Mouse (Mus musculus) CH12.LX (cell line): ENCODE results near the gene Daw1. TPM values are rescaled to one million over a fixed set of nuclear protein-coding genes. Genes with fewer than 3 reads are reported as not detected.
A peak's percentile ranks its signal among the peaks of the same experiment; 100 is the strongest.

Experiments used
- DNase-seq: peaks from one replicate; pipeline ENCODE4 v3.0.0-alpha.2; 2013; ENCODE audit errors: extremely low read depth
- H3K27ac ChIP-seq: 2 replicates; pipeline ENCODE4 v1.5.1; 2012; ENCODE audit warnings: low read depth, mild to moderate bottlenecking, control low read depth, moderate library complexity; ENCODE audit not compliant: insufficient read depth
- H3K27me3 ChIP-seq: replicated peaks from 2 replicates; pipeline ENCODE3; 2012; ENCODE audit warnings: inconsistent platforms
- H3K36me3 ChIP-seq, 2 experiments: replicated peaks in 1 of 2; 2 replicates each; pipeline versions ENCODE3 to v1.6.1; 2012; ENCODE audit warnings: inconsistent platforms in 1 of 2, low read length in 1 of 2, mild to moderate bottlenecking in 1 of 2, mixed read lengths in 1 of 2, moderate library complexity in 1 of 2; ENCODE audit not compliant: control insufficient read depth in 1 of 2, insufficient read depth in 1 of 2
- H3K4me1 ChIP-seq, 2 experiments: 2 replicates each; pipeline ENCODE4 v1.6.1; 2012; ENCODE audit warnings: inconsistent platforms in 1 of 2, moderate library complexity in 1 of 2; ENCODE audit not compliant: insufficient read depth in 2 of 2, control insufficient read depth in 1 of 2
- H3K4me2 ChIP-seq: 2 replicates; pipeline ENCODE4 v1.6.1; 2012; ENCODE audit warnings: low read depth, mild to moderate bottlenecking, control low read depth; ENCODE audit not compliant: poor library complexity, insufficient read depth, severe bottlenecking
- H3K4me3 ChIP-seq, 3 experiments: fragments of 150-350 bp in 1 of 3; sonication (generic) in 1 of 3; replicated peaks in 1 of 3; 2 replicates each; pipeline versions ENCODE3 to v1.5.1; 2011 to 2012; ENCODE audit warnings: low read depth in 2 of 3, low read length in 2 of 3, mild to moderate bottlenecking in 2 of 3, moderate library complexity in 2 of 3, control low read depth in 1 of 3, improper control_type of control experiment in 1 of 3, inconsistent platforms in 1 of 3, mixed read lengths in 1 of 3; ENCODE audit not compliant: poor library complexity in 1 of 3
- H3K79me2 ChIP-seq: replicated peaks from 2 replicates; pipeline ENCODE4 v1.6.1; 2012; ENCODE audit warnings: mild to moderate bottlenecking, moderate library complexity; ENCODE audit not compliant: control insufficient read depth, poor library complexity, insufficient read depth, severe bottlenecking; ENCODE audit errors: extremely low read depth
- H3K9ac ChIP-seq: 2 replicates; pipeline ENCODE4 v1.6.1; 2012; ENCODE audit warnings: low read depth, mild to moderate bottlenecking, control low read depth, moderate library complexity; ENCODE audit not compliant: insufficient read depth
- H3K9me3 ChIP-seq: replicated peaks from 2 replicates; pipeline ENCODE3; 2012; ENCODE audit warnings: low read length, inconsistent platforms, mixed read lengths
- BHLHE40 ChIP-seq: IDR thresholded peaks from 2 replicates; pipeline ENCODE4 v1.6.1; 2011; ENCODE audit warnings: mild to moderate bottlenecking, low read depth, low read length, improper control_type of control experiment
- CHD1 ChIP-seq: IDR thresholded peaks from 2 replicates; pipeline ENCODE4 v1.6.1; 2012; ENCODE audit warnings: low read depth, low read length, improper control_type of control experiment, inconsistent platforms
- CTCF ChIP-seq, 2 experiments: IDR thresholded peaks in 1 of 2; conservative IDR thresholded peaks in 1 of 2; 2 replicates each; pipeline ENCODE4 v1.5.1; 2011 to 2012; ENCODE audit warnings: low read depth in 2 of 2, low read length in 2 of 2, improper control_type of control experiment in 1 of 2, inconsistent platforms in 1 of 2, mild to moderate bottlenecking in 1 of 2, moderate library complexity in 1 of 2
- GABPA ChIP-seq: IDR thresholded peaks from 2 replicates; pipeline ENCODE4 v1.6.1; 2012; ENCODE audit warnings: low read depth, low read length, improper control_type of control experiment, inconsistent platforms; ENCODE audit not compliant: insufficient replicate concordance
- IRF4 ChIP-seq: IDR thresholded peaks from 2 replicates; pipeline ENCODE4 v1.6.1; 2014; ENCODE audit warnings: low read depth, mild to moderate bottlenecking, inconsistent platforms, low read length, improper control_type of control experiment
- MAZ ChIP-seq: IDR thresholded peaks from 2 replicates; pipeline ENCODE4 v1.6.1; 2012; ENCODE audit warnings: low read depth, mild to moderate bottlenecking, inconsistent platforms, low read length, improper control_type of control experiment, moderate library complexity
- MEF2A ChIP-seq: IDR thresholded peaks from 2 replicates; pipeline ENCODE4 v1.6.1; 2014; ENCODE audit warnings: low read depth, mild to moderate bottlenecking, inconsistent platforms, low read length, improper control_type of control experiment, borderline replicate concordance
- MXI1 ChIP-seq: IDR thresholded peaks from 2 replicates; pipeline ENCODE4 v1.6.1; 2011; ENCODE audit warnings: mild to moderate bottlenecking, low read depth, low read length, improper control_type of control experiment
- NELFE ChIP-seq: IDR thresholded peaks from 2 replicates; pipeline ENCODE4 v1.6.1; 2011; ENCODE audit warnings: low read depth, low read length, improper control_type of control experiment
- NRF1 ChIP-seq: IDR thresholded peaks from 2 replicates; pipeline ENCODE4 v1.6.1; 2014; ENCODE audit warnings: low read depth, mild to moderate bottlenecking, inconsistent platforms, low read length, improper control_type of control experiment, moderate library complexity
- POLR2A ChIP-seq: IDR thresholded peaks from 2 replicates; pipeline ENCODE4 v1.6.1; 2011; ENCODE audit warnings: low read depth, mild to moderate bottlenecking, improper control_type of control experiment, low read length
- RAD21 ChIP-seq: IDR thresholded peaks from 2 replicates; pipeline ENCODE4 v1.6.1; 2011; ENCODE audit warnings: low read depth, mild to moderate bottlenecking, low read length, improper control_type of control experiment, moderate library complexity
- SIN3A ChIP-seq: IDR thresholded peaks from 2 replicates; pipeline ENCODE4 v1.6.1; 2012; ENCODE audit warnings: low read length, improper control_type of control experiment, inconsistent platforms
- UBTF ChIP-seq: IDR thresholded peaks from 2 replicates; pipeline ENCODE4 v1.6.1; 2012; ENCODE audit warnings: low read depth, mild to moderate bottlenecking, inconsistent platforms, low read length, improper control_type of control experiment, moderate library complexity
- USF2 ChIP-seq: conservative IDR thresholded peaks from 2 replicates; pipeline ENCODE4 v1.6.1; 2011; ENCODE audit warnings: low read depth, low read length, improper control_type of control experiment
- ZKSCAN1 ChIP-seq: IDR thresholded peaks from 2 replicates; pipeline ENCODE4 v1.6.1; 2012; ENCODE audit warnings: low read depth, inconsistent platforms, low read length, improper control_type of control experiment, borderline replicate concordance
- ZNF384 ChIP-seq: IDR thresholded peaks from 2 replicates; pipeline ENCODE4 v1.6.1; 2012; ENCODE audit warnings: low read depth, low read length, improper control_type of control experiment, inconsistent platforms
- dilution Hi-C: fragments of 300-500 bp; cut with MboI; formaldehyde crosslinking; loops from 2 replicates; pipeline ENCODE4 v1.14.3; 2020; ENCODE audit warnings: low sequenced_read_pairs; ENCODE audit not compliant: extremely low pct_unique_long_range_greater_than_20kb, extremely low pct_ligation_motif_present
- in situ Hi-C: fragments of 300-500 bp; cut with MboI; formaldehyde crosslinking; loops from 3 replicates; pipeline ENCODE4 v1.14.3; 2019; ENCODE audit warnings: low sequenced_read_pairs, low pct_ligation_motif_present, low pct_unique_long_range_greater_than_20kb, mixed read lengths
- polyA plus RNA-seq: library from polyadenylated mRNA; unstranded; fragments of >175 nt; gene quantifications from 2 replicates; pipeline ENCODE4 v1.2.1, GENCODE M21; 2012; ENCODE audit warnings: low read depth; ENCODE audit not compliant: insufficient read length
- total RNA-seq, 2 experiments: library from RNA; depleted of rRNA; stranded (reverse); fragments of 300-350 nt in 1 of 2; fragments of >200 nt in 1 of 2; gene quantifications; 2 replicates each; pipeline ENCODE4 v1.2.3; 2012 to 2014

Daw1 gene
- total and polyA plus RNA-seq, 3 experiments: not detected

- dilution Hi-C loops (no loop called here), in situ Hi-C loops (no loop called here)
- no peak for DNase-seq
- TF ChIP-seq MAZ (no peak), MEF2A (no peak), ZNF384 (no peak), GABPA (no peak), NELFE (no peak), SIN3A (no peak), POLR2A (no peak), MXI1 (no peak), ZKSCAN1 (no peak), UBTF (no peak), CHD1 (no peak), BHLHE40 (no peak), USF2 (no peak), RAD21 (no peak), NRF1 (no peak), CTCF (conservative IDR thresholded peaks at IDR 0.05 in 1 of 2, IDR thresholded peaks at IDR 0.05 in 1 of 2; ENCODE audit: low read depth in 2 of 2, low read length in 2 of 2) (no peak)
- H3K36me3 ChIP-seq: no peaks in the 10 kb centered on the region
- no peak overlapping the region for H3K4me3 ChIP-seq
- no peak overlapping the region for H3K4me2 ChIP-seq
- H3K9me3 ChIP-seq: no peaks in the 10 kb centered on the region
- H3K27me3 ChIP-seq: no peaks in the 10 kb centered on the region
- H3K27ac ChIP-seq: no peak overlapping the region
- no peak overlapping the region for H3K9ac ChIP-seq
- no peaks in the 10 kb centered on the region for H3K79me2 ChIP-seq
- H3K4me1 ChIP-seq: peaks cover 0 to 2% of the 10 kb centered on the region in 2 experiments; a peak in 2 of 4 replicates
Measured at GRCm38 (mm10) chr1:83152961-83153360, 6.6 kb upstream of the Daw1 start.

- Histone ChIP-seq H3K36me3 (no peaks in the 10 kb centered on the region), H3K79me2 (no peaks in the 10 kb centered on the region), H3K27me3 (no peaks in the 10 kb centered on the region), H3K27ac (no peak overlapping the region), H3K4me2 (no peak overlapping the region), H3K9ac (no peak overlapping the region), H3K4me1 (peaks cover 0 to 2% of the 10 kb centered on the region in 2 experiments; a peak in 2 of 4 replicates), H3K4me3 (no peak overlapping the region), H3K9me3 (no peaks in the 10 kb centered on the region)
- TF ChIP-seq MEF2A (no peak), ZNF384 (no peak), BHLHE40 (peak; percentile 82), IRF4 (peak; percentile 53; the same call in 1 of the 2 replicates)
- peak; percentile 2 for DNase-seq
- dilution Hi-C loops (no loop called here), in situ Hi-C loops (no loop called here)
Measured at GRCm38 (mm10) chr1:83156876-83157275, 2.7 kb upstream of the Daw1 start.
